Mouse (Mus musculus) embryonic facial prominence, embryonic 11.5 days (tissue): ENCODE results near the gene Gsdmc4. TPM values are rescaled to one million over a fixed set of nuclear protein-coding genes. Genes with fewer than 3 reads are reported as not detected.
"Not testable (repeated sequence)": the region's sequence is repeated elsewhere in the genome, so short reads cannot be mapped to it uniquely, and the experiment has no call there.

ENCODE experiments used
- ATAC-seq: fragments of 200-750 bp; cut with Nextera tagmentation; replicated peaks from 2 replicates; pipeline ENCODE4 v1.8.0; 2017; ENCODE audit warnings: low read depth; ENCODE audit not compliant: insufficient number of reproducible peaks, low FRiP score, low TSS enrichment
- DNase-seq: peaks from one replicate; pipeline ENCODE4 v3.0.0-alpha.2; 2015; ENCODE audit warnings: low spot score
- H3K27ac ChIP-seq: fragments of 300-500 bp; sonication (generic); replicated peaks from 2 replicates; pipeline ENCODE4 v1.5.1; 2014; ENCODE audit warnings: mild to moderate bottlenecking, low read depth, low read length, control low read depth
- H3K27me3 ChIP-seq: fragments of 300-500 bp; sonication (generic); 2 replicates; pipeline ENCODE4 v1.6.1; 2014; ENCODE audit warnings: mild to moderate bottlenecking, low read length, moderate library complexity, mixed read lengths; ENCODE audit not compliant: control insufficient read depth, insufficient read depth
- H3K36me3 ChIP-seq: fragments of 300-500 bp; sonication (generic); replicated peaks from 2 replicates; pipeline ENCODE4 v1.6.1; 2014; ENCODE audit warnings: low read depth, mild to moderate bottlenecking, low read length, moderate library complexity, mixed read lengths; ENCODE audit not compliant: control insufficient read depth, insufficient read depth
- H3K4me1 ChIP-seq: fragments of 300-500 bp; sonication (generic); 2 replicates; pipeline ENCODE4 v1.6.1; 2014; ENCODE audit warnings: low read length, mixed read lengths; ENCODE audit not compliant: control insufficient read depth, insufficient read depth
- H3K4me2 ChIP-seq: fragments of 300-500 bp; sonication (generic); 2 replicates; pipeline ENCODE4 v1.6.1; 2014; ENCODE audit warnings: low read depth, mild to moderate bottlenecking, control low read depth, low read length, moderate library complexity
- H3K4me3 ChIP-seq: fragments of 300-500 bp; sonication (generic); 2 replicates; pipeline ENCODE4 v1.5.1; 2014; ENCODE audit warnings: low read depth, low read length, control low read depth
- H3K9ac ChIP-seq: fragments of 300-500 bp; sonication (generic); replicated peaks from 2 replicates; pipeline ENCODE4 v1.6.1; 2014; ENCODE audit warnings: mild to moderate bottlenecking, control low read depth, low read length
- H3K9me3 ChIP-seq: fragments of 300-500 bp; sonication (generic); replicated peaks from 2 replicates; pipeline ENCODE4 v1.6.1; 2016; ENCODE audit warnings: mild to moderate bottlenecking, low read length, inconsistent platforms, mixed read lengths; ENCODE audit not compliant: control insufficient read depth
- WGBS: fragments of 180-500 bp; shearing (Covaris S2); extraction: QIAGEN DNeasy Blood & Tissue Kit; methylation state at CpG from one replicate; pipeline ENCODE4 v1.1.7; 2014; 5-methylcytosine and 5-hydroxymethylcytosine counted together
- polyA plus RNA-seq: library from polyadenylated mRNA; unstranded; fragments of >200 nt; fragmentation: Nextera tagmentation; extraction: Ambion mirVana; gene quantifications from 2 replicates; pipeline ENCODE4 v1.2.1, GENCODE M21; 2014

Gsdmc4 gene
- polyA plus RNA-seq, 1 experiment from 2014 or later = 0.14 TPM

DNA sequence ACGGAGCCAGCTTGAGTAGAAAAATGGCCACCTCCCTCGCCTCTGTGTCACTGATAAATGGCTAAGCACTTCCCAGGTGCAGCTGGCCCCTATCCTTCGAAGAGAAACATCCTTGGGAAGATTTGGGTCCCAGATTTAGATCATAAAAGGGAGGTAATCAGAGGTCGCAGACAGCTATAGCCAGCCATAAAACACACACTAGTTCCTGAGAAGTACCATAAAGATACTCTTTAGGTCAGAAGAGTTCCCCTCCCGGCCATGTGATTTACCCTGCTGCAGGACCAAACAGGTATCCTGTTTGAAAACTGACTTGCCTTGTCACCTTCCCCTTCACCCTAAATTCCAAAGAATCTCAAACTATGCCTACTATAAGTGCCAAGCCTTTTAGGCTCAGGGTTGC is 24.1 kb downstream of the Gsdmc4 start:
- H3K36me3 ChIP-seq, H3K9me3 ChIP-seq: not testable (repeated sequence)

DNA sequence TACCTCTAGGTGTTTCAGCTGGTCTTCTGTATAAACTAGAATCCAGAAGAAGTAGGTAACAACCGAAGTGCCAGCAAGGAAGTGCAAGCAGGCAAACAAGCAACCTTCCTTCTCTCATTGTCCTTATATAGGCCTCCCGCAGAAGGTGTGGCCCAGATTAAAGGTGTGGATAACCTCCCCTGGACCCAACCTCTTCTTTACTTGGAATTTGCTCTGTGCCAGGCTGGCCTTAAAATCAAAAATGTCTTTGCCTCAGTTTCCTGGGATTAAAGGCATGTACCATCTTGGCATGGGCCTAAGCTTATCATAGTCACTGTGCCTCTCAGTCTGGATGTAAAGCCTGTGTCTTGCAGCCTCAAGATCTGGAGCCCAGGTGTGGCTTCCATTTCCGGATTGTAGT is 33.6 kb downstream of the Gsdmc4 start, which contains the start of gene Gsdmc3:
Gene Gsdmc3, minus strand, starts transcription at position 101 of the 400 bp plus-strand sequence.
- not testable (repeated sequence) for H3K9ac ChIP-seq, H3K27ac ChIP-seq

More for the DNA sequence above, 24.1 kb downstream of the Gsdmc4 start:
- DNase-seq, ATAC-seq, H3K4me3 ChIP-seq, H3K27ac ChIP-seq, H3K27me3 ChIP-seq, H3K4me1 ChIP-seq, H3K9ac ChIP-seq, H3K4me2 ChIP-seq: not testable (repeated sequence)
- no CpG with 5 or more reads among the region's 5 CpGs for WGBS

DNA sequence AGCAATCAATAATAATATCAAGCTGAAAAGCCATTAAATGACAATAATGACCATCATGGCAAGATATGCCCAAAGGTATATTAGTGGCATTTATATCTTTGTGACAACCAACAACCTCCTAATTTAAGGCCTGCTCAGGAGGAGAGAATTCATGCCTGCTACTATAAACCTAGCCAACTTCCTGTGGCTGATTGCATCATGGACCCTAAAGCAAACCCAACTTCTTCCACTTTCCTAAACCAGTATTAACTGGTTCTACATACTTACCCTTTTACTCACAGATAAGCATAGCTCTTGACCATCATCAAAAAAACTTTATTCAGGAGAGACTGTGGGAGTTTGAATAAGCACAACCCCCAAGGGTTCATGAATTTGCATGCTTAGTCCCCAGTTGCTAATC is 35.9 kb downstream of the Gsdmc4 start:
- H3K4me2 ChIP-seq, H3K9me3 ChIP-seq, H3K4me1 ChIP-seq, ATAC-seq, DNase-seq, H3K36me3 ChIP-seq, H3K4me3 ChIP-seq, H3K27me3 ChIP-seq, H3K9ac ChIP-seq, H3K27ac ChIP-seq: not testable (repeated sequence)

More for the DNA sequence above, 33.6 kb downstream of the Gsdmc4 start, which contains the start of gene Gsdmc3:
- H3K4me3 ChIP-seq, DNase-seq, H3K4me2 ChIP-seq, ATAC-seq, H3K36me3 ChIP-seq, H3K27me3 ChIP-seq, H3K9me3 ChIP-seq, H3K4me1 ChIP-seq: not testable (repeated sequence)
- WGBS = 82% methylated on average over 1 of the region's 3 CpGs

DNA sequence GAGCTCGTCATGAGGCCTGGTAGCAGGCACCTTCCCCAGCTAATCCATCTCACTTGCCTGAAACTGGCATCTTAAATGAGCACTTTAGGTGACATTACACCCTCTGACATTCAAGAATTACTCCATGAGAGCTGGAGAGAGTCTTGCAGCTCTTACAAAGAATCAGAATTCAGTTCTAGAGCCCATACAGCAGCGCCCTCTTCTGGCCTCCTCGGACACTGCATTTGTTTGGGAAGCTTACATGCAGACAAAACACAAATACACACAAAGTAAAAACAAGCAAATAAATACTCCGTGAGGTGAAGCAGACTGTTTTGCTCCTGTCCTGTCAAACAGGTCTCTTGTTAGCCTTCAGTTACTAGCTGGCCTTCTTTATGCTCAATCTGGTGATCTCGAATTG is 50.1 kb downstream of the Gsdmc4 start:
- H3K4me3 ChIP-seq, H3K9ac ChIP-seq, H3K4me2 ChIP-seq, ATAC-seq, H3K9me3 ChIP-seq, H3K4me1 ChIP-seq, H3K27me3 ChIP-seq, H3K27ac ChIP-seq, H3K36me3 ChIP-seq: not testable (repeated sequence)
- DNase-seq = peak; percentile 43
- WGBS = 48% methylated on average over 5 of the region's 5 CpGs

Other genes with a start within 250 kb of the Gsdmc4 start
- not detected in 2 replicates for gene Gsdmc2, start 67.1 kb downstream of the Gsdmc4 start, polyA plus RNA-seq
- not detected in 2 replicates for gene Gsdmc3, start 33.7 kb downstream of the Gsdmc4 start, polyA plus RNA-seq
- gene Fam49b, start 148.2 kb upstream of the Gsdmc4 start, polyA plus RNA-seq = 91.0 and 104 TPM in 2 replicates